ENCODE assay signal across 21 mouse cellular contexts in the genomic region with DNA sequence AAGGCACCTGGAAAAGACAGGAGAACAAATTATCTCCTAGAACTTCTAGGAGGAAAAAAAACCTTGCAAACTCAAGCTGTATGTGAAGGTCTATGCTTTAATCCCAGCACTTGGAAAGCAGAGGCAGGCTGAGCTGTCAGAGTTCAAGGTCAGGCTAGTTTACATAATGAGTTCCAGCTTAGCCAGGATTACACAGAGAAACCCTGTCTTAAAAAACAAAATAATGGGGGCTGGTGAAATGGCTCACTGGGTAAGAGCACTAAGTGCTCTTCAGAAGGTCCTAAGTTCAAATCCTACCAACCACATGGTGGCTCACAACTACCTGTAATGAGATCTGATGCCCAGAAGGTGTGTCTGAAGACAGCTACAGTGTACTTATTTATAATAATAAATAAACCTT. TPM values are rescaled to one million over a fixed set of nuclear protein-coding genes. Genes with fewer than 3 reads are reported as not detected.
DNase-seq lines count a peak whose midpoint lies in the region; ATAC-seq and TF ChIP-seq lines count a peak whose summit lies in the region.
"Had no signal": no experiment of that assay in that cellular context is flagged by ENCODE, and none has a peak within 500 bp of the region (broad histone marks: within the 10 kb centered on the region; RNA-seq: fewer than 3 reads in every experiment).

No protein-coding gene starts in this region.

- no peak overlapping the region for H3K4me2 ChIP-seq in liver, embryonic 11.5 days
- H3K4me2 ChIP-seq: embryonic facial prominence, embryonic 12.5 days; forebrain, embryonic 13.5 days; forebrain, embryonic 15.5 days had no signal

- H3K27ac ChIP-seq in kidney, adult 2 months (ENCODE audit: insufficient read depth, low read depth, low read length), result no peak overlapping the region
- peak overlapping the region; percentile 63 for H3K27ac ChIP-seq in liver, adult 2 months (replicated peaks; ENCODE audit: insufficient read depth, low read depth, low read length)
- H3K27ac ChIP-seq in liver, embryonic 11.5 days (ENCODE audit: low read depth, low read length), result no peak overlapping the region
- H3K27ac ChIP-seq: embryonic facial prominence, embryonic 10.5 days; embryonic facial prominence, embryonic 12.5 days; forebrain, embryonic 13.5 days; forebrain, embryonic 15.5 days had no signal

- peaks cover 12% of the 10 kb centered on the region; the same call in 1 of the 2 replicates for H3K79me2 ChIP-seq in liver, adult 2 months (ENCODE audit: control insufficient read depth, insufficient read depth, low read length)

- no peaks in the 10 kb centered on the region for H3K9me3 ChIP-seq in liver, embryonic 11.5 days (ENCODE audit: control insufficient read depth, low read length)
- H3K9me3 ChIP-seq: embryonic facial prominence, embryonic 10.5 days; embryonic facial prominence, embryonic 12.5 days; forebrain, embryonic 13.5 days; forebrain, embryonic 15.5 days had no signal

- H3K9ac ChIP-seq in liver, adult 2 months (ENCODE audit: low read depth, low read length), result no peak overlapping the region
- H3K9ac ChIP-seq in liver, embryonic 11.5 days (ENCODE audit: low read depth, low read length), result no peak overlapping the region
- H3K9ac ChIP-seq: embryonic facial prominence, embryonic 12.5 days; forebrain, embryonic 13.5 days; forebrain, embryonic 15.5 days; forebrain, postnatal 0 days had no signal

- no peak overlapping the region for H3K4me3 ChIP-seq in kidney, adult 2 months (ENCODE audit: insufficient read depth, low read depth, low read length)
- no peak overlapping the region for H3K4me3 ChIP-seq in liver, adult 2 months (ENCODE audit: insufficient read depth, low read depth, low read length)
- no peak overlapping the region for H3K4me3 ChIP-seq in liver, embryonic 11.5 days (ENCODE audit: low read depth, low read length)
- H3K4me3 ChIP-seq: embryonic facial prominence, embryonic 10.5 days; embryonic facial prominence, embryonic 12.5 days; forebrain, embryonic 13.5 days; forebrain, embryonic 15.5 days had no signal

- no peaks in the 10 kb centered on the region; the same call in 1 of the 2 replicates for H3K4me1 ChIP-seq in kidney, adult 2 months (ENCODE audit: control insufficient read depth, insufficient read depth, low read length)
- H3K4me1 ChIP-seq in liver, adult 2 months (ENCODE audit: control insufficient read depth, insufficient read depth, low read length), result peaks cover 27% of the 10 kb centered on the region
- peaks cover 3% of the 10 kb centered on the region; the same call in 1 of the 2 replicates for H3K4me1 ChIP-seq in liver, embryonic 11.5 days (replicated peaks; ENCODE audit: control insufficient read depth, insufficient read depth, low read length)
- H3K4me1 ChIP-seq: embryonic facial prominence, embryonic 10.5 days; embryonic facial prominence, embryonic 12.5 days; forebrain, embryonic 13.5 days; forebrain, embryonic 15.5 days had no signal

- peak; percentile 59 for DNase-seq in adrenal gland, adult 2 months
- DNase-seq in adrenal gland, postnatal 25 days, result no peak
- DNase-seq in kidney, adult 2 months, result peak; percentile 55
- DNase-seq in kidney, postnatal 10 days, result no peak
- peak; percentile 82 for DNase-seq in liver, adult 2 months (ENCODE audit: extremely low read depth, low read depth, low spot score)
- DNase-seq in liver, embryonic 11.5 days (ENCODE audit: low spot score), result no peak
- DNase-seq in cerebellum, adult 11-12 months, result no peak
- DNase-seq: adrenal gland, postnatal 10 days; B cell, adult 2 months; cerebellum, adult 18-20 months; cerebellum, adult 8-10 months; cerebellum, adult 9-11 months; cerebellum, postnatal 25 days; forebrain, postnatal 0 days had no signal

- TF ChIP-seq CTCF in kidney, adult 2 months (conservative IDR thresholded peaks at IDR 0.05; ENCODE audit: insufficient read depth, insufficient read length, low read depth, low read length), result no peak
- no peak for TF ChIP-seq CTCF in liver, adult 2 months (IDR thresholded peaks at IDR 0.05; ENCODE audit: low read depth, low read length)

- no peak for TF ChIP-seq POLR2A in kidney, adult 2 months (IDR thresholded peaks at IDR 0.05; ENCODE audit: low read depth, low read length)
- TF ChIP-seq POLR2A in liver, adult 2 months (IDR thresholded peaks at IDR 0.05; ENCODE audit: extremely low read depth, insufficient read depth, low read length), result no peak

- ATAC-seq in liver, embryonic 11.5 days (replicated peaks; ENCODE audit: low FRiP score), result no peak
- ATAC-seq: activated CD4-positive, CD25-positive, alpha-beta regulatory T cell, adult 4 months; CD4-positive, CD25-positive, alpha-beta regulatory T cell, adult 4 months; forebrain, embryonic 13.5 days; forebrain, embryonic 15.5 days; forebrain, postnatal 0 days; Patski had no signal

- H3K27me3 ChIP-seq in kidney, adult 2 months (replicated peaks; ENCODE audit: control insufficient read depth, insufficient read depth, low read length), result no peaks in the 10 kb centered on the region
- no peaks in the 10 kb centered on the region for H3K27me3 ChIP-seq in liver, adult 2 months (ENCODE audit: control insufficient read depth, insufficient read depth, low read length)
- H3K27me3 ChIP-seq in liver, embryonic 11.5 days (replicated peaks; ENCODE audit: control insufficient read depth, insufficient read depth, low read length), result no peaks in the 10 kb centered on the region; the same call in 1 of the 2 replicates
- H3K27me3 ChIP-seq: embryonic facial prominence, embryonic 12.5 days; forebrain, embryonic 13.5 days; forebrain, embryonic 15.5 days; Patski had no signal

- H3K36me3 ChIP-seq in kidney, adult 2 months (ENCODE audit: control insufficient read depth, insufficient read depth, low read length), result no peaks in the 10 kb centered on the region
- H3K36me3 ChIP-seq in liver, adult 2 months (ENCODE audit: control insufficient read depth, insufficient read depth, low read length), result peaks cover 3% of the 10 kb centered on the region
- no peaks in the 10 kb centered on the region for H3K36me3 ChIP-seq in liver, embryonic 11.5 days (ENCODE audit: control insufficient read depth, insufficient read depth, low read length)
- H3K36me3 ChIP-seq: embryonic facial prominence, embryonic 12.5 days; forebrain, embryonic 15.5 days had no signal

RNA-seq across cellular contexts. Expression of a gene that starts 6.9 kb away (rescaled TPM):
- total RNA-seq in adrenal gland, adult 2 months (2021), result 10 to 100 TPM; 16.2 to 17.7 TPM
- 18.5 and 21.4 TPM in 2 replicates for polyA plus RNA-seq in adrenal gland, adult 2 months (2012; rRNA removed)
- total RNA-seq in adrenal gland, postnatal 25 days (2021), result 16.7 and 21.9 TPM in 2 replicates
- 16.5 and 17.6 TPM in 2 replicates for polyA plus RNA-seq in kidney, adult 2 months (2012; rRNA removed)
- 15.0 and 18.9 TPM in 2 replicates for total RNA-seq in liver, adult 2 months (2014; rRNA removed)
- 15.2 and 19.8 TPM in 2 replicates for polyA plus RNA-seq in liver, adult 2 months (2012; rRNA removed)
- 4.0 and 4.3 TPM in 2 replicates for polyA plus RNA-seq in liver, embryonic 11.5 days (2014; fragmentation: Nextera tagmentation; extraction: Ambion mirVana)

RNA-seq across cellular contexts. Expression of a gene that starts 12.4 kb away (rescaled TPM):
- total RNA-seq in adrenal gland, adult 2 months (2021), result 1 to 10 TPM; 2.9 to 5.4 TPM
- polyA plus RNA-seq in adrenal gland, adult 2 months (2012; rRNA removed), result 1.6 and 1.9 TPM in 2 replicates
- total RNA-seq in adrenal gland, postnatal 25 days (2021), result 5.6 and 7.9 TPM in 2 replicates
- 1.3 and 1.7 TPM in 2 replicates for polyA plus RNA-seq in kidney, adult 2 months (2012; rRNA removed)
- 154 and 156 TPM in 2 replicates for total RNA-seq in liver, adult 2 months (2014; rRNA removed)
- polyA plus RNA-seq in liver, adult 2 months (2012; rRNA removed), result 88.4 and 88.9 TPM in 2 replicates
- polyA plus RNA-seq in liver, embryonic 11.5 days (2014; fragmentation: Nextera tagmentation; extraction: Ambion mirVana), result 0.48 and 0.61 TPM in 2 replicates

Comparison
In these comparisons a context has a peak if more than half of its experiments do, and no peak if none do; other contexts are left out.
1. DNase-seq: peak in adrenal gland, adult 2 months (single experiment), kidney, adult 2 months (single experiment) and liver, adult 2 months (single experiment); none in adrenal gland, postnatal 25 days (single experiment), kidney, postnatal 10 days (single experiment), liver, embryonic 11.5 days (single experiment) and cerebellum, adult 11-12 months (single experiment).
2. RNA of a gene that starts 12.4 kb away (polyA plus RNA-seq): 88.4 to 88.9 TPM in liver, adult 2 months; 1.6 to 1.9 TPM in adrenal gland, adult 2 months, 1.3 to 1.7 TPM in kidney, adult 2 months and 0.48 to 0.61 TPM in liver, embryonic 11.5 days; every median in the first group is over 10 times any median in the second.